Mouse (Mus musculus) left cerebral cortex, postnatal 36 days (tissue): Measurements from ENCODE around the gene Polrmt. TPM values are rescaled to one million over a fixed set of nuclear protein-coding genes. Genes with fewer than 3 reads are reported as not detected.
"Not testable (repeated sequence)": the region's sequence is repeated elsewhere in the genome, so short reads cannot be mapped to it uniquely, and the experiment has no call there.

ENCODE experiments used
- DNase-seq, 2 experiments: peaks; one replicate each; pipeline ENCODE4 v3.0.0; 2021 to 2022; ENCODE audit warnings: low spot score in 2 of 2, mixed read lengths in 1 of 2
- intact Hi-C: fragments of 180-260 bp; cut with DNase I; formaldehyde crosslinking; loops from one replicate; pipeline ENCODE4 v1.15.1; 2025
- total RNA-seq, 2 experiments: library from RNA; stranded (reverse); gene quantifications; 2 replicates each; pipeline ENCODE4 v1.2.3; 2021

Gene Polrmt
- total RNA-seq, 2 experiments from 2014 or later: 44.9 to 49.7 TPM

DNA sequence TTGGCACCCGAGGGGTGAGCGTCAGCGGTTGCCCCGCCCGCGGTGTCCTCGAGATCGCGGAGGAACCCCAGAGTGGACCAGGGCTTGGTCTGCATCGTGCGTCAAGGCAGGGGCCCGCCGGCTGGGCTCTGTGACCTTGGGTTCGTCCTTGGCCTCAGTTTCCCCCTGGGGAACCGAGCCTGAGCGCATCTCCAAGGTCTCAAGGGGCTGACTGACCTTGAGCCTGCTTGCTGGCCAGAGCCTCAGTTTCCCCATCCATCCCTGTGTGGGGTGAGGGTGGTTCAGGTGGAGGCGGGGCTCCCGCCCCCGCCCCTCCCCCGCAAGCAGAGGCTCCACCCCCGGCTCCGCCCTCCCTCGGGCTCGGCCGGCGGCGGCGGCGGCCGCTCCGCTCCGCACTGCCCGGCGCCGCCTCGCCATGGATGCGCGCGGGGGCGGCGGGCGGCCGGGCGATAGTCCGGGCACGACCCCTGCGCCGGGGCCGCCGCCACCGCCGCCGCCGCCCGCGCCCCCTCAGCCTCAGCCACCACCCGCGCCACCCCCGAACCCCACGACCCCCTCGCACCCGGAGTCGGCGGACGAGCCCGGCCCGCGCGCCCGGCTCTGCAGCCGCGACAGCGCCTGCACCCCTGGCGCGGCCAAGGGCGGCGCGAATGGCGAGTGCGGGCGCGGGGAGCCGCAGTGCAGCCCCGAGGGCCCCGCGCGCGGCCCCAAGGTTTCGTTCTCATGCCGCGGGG lies 30.0 kb downstream of the Polrmt start, which contains the start of gene Hcn2:
TSS of gene Hcn2 (plus strand) at position 381 of the 734 bp plus-strand sequence.
- no peak for DNase-seq
- intact Hi-C loops: no loop called here

DNA sequence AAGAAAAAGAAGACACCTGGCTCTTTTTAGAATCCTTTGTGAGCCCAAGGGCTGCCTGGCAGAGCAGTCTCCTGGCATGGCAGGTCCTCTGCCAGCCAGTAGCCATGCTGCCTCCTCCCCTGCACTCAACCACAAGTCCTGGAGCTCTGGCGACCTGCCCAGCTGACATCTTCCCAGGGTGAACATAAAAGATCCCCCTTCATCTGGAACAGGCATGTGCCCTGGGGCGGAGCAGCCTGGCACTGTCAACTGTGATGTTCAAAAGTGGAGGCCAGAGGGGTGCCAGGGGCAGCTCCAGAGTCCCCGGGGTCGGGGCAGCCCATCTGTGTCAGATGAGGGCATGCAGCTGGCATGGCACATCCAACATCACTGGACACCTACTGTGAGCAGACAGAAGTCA lies 31.4 kb downstream of the Polrmt start:
- intact Hi-C loops: no loop called here
- no peak for DNase-seq

DNA sequence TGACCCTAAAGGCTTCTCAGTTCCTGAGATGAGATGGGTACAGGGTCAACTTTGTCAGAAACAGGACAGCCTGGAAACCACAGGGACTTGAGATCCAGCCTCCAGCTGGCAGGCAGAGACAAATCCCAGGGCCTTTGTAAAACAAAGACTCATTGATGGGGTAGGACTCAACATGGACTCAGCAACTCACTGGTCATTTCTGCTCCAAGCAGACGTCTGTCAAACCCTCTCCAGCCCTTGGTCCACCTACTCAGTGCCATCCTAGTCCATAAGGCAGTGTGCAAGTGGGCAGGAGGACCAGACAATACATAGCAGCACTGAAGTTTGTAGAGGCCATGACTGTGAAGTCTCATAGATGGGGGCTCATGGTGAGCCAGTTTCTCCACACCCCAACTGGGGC lies 33.2 kb downstream of the Polrmt start:
- intact Hi-C loops: no loop called here
- DNase-seq: no peak

DNA sequence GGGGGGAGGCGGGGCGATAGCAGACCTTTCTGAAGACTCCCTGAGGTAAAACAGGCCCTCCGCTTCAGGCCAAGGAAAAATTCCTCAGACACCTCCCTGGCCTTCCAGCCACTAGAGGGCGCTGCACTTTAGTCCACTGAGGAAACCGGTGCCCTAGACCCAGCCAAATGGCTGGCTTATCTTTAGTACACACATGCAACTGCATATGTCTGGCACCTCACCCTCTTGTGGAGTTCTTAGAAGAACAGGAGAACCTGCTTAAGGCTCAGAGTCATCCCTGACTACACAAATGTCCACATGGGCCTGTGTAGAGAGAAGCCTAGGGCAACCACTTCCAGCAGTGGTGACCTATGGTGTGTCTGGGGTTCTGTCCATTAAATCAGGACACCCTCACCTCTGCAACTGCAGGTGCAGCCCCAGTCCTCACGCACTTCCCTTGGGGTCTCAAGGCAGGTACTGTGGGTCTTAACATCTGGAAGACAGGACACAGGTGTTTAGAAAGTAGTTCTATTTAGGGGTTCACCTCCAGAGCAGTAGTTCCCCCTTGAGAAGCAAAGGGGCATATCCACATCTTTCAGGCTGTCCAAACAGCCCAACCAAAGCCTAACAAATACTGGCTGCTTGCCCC lies 33.8 kb downstream of the Polrmt start:
- peak; percentile 69 to 77 for DNase-seq
- intact Hi-C loops: no loop called here

DNA sequence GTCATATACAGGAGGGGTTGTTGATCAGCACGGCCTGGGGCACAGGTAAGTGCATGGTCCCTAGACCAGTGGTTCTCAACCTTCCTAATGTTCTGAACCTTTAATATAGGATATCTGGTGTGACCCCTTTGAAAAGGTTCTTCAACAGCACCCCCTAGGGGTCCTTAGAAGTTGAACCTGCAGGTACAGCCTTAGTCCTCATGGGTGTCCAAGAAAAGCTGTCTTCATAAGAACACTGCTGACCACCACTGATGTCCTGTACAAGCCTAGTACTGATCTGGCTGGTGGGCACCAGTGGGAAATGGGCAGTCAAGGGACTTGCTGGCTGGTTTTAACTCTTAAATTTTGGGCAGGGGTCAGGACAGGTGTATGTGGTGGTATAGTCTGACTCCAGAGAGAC lies 34.4 kb downstream of the Polrmt start:
- intact Hi-C loops: no loop called here
- no peak for DNase-seq

DNA sequence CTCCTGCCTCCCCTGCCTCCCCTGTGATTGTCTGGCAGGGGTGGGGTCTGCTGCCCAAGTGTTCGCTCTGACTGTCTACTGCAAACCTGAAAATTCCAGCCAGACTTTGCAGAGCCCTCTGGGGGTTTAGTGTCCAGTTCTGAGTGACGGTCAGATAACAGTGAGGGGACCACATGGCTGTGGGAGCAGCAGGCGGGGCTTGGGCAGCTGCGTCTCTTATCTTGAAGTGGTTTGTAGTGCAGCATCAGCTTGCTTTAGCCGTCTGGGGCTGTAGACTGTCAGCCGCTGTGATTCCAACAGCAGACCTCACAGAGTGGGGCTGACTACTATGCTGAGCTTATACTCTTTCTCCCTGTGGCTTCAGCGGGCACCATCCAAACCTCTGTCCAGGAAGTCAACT lies 37.1 kb downstream of the Polrmt start:
- DNase-seq: no peak
- intact Hi-C loops: no loop called here

DNA sequence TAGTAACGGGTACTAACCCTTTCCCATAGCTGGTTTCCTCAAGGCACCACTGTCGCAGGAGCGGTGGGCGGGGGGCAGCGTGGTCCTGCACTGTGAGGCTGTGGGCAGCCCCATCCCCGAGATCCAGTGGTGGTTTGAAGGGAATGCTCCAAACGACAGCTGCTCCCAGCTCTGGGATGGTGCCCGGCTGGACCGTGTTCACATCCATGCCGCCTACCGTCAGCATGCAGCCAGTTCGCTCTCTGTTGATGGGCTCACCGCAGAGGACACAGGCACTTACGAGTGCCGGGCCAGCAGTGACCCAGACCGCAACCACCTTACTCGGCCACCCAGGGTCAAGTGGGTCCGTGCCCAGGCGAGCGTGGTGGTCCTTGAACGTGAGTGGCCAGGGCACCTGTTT lies 37.7 kb downstream of the Polrmt start:
- no peak for DNase-seq
- intact Hi-C loops: no loop called here

DNA sequence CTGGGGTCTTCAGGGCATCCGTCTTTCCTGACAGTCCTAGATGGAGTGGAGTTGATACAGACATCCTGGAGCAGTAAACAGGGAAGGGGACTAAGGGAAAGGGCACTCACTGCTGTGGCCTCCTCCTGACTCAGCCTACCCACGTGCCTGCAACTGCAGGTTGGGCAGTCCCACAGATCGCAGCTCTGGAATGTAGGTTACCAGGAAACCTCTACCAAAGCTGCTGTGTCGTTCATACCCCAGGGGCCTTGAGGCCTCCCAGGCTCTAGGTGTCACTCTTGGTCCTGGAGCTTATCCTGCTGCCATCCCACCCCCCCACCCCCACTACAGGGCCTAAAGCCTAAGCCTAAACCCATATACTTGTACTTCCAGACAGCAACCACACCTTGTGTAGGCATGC lies 38.6 kb downstream of the Polrmt start:
- no peak for DNase-seq
- intact Hi-C loops: no loop called here

DNA sequence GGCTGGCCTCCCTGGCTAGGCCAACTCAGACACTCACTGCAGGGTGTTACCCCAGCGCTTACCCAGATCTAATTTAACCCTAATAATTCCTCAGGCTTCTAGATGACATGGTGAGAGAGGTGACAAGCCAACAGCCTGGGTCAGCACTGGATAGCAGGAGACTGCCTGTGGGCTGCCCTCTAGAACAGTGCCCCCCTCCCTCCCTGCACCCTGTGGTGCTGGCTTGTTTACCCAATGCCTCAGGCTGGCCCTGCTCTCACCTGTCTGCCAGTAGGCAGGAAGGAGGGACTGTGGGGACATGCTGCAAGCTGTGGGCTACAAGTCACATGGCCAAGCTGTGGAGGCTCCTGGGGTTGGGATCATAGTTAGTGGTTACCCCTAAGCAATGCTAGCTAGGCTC lies 39.2 kb downstream of the Polrmt start:
- intact Hi-C loops: no loop called here
- no peak for DNase-seq

DNA sequence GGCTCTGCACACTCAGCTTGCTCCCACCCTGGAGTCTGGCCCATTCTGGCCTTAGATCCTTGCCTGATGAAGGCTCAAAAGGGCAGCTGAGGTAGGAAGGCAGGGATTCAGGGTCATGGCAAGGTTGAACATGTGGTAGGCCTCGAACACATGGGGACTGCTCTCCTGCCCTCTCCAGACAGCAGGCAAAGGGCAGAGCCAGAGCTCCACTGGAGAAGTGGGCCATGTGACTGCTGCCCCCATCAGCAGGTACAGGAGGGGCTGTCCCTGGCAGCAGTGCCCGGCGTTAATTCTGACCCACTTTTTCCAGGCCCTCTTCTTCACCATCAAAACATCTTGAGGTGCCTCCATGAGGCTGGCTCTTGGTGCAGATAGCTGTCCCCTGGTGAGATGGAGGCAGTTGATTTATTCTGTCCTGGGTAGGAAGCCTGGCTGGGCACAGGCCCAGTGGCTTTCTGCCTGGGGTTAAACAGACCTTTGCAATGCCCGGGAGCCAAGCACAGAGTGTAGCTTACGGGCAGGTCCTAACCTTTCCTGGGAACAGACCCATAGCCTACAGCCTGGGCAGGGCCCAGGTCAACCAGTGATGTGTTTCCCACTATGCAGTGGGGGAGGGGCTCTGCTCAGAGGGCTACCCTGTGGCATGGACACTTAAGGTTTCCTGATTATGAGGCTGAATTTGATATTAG lies 39.8 kb downstream of the Polrmt start:
- intact Hi-C loops: no loop called here
- no peak for DNase-seq

DNA sequence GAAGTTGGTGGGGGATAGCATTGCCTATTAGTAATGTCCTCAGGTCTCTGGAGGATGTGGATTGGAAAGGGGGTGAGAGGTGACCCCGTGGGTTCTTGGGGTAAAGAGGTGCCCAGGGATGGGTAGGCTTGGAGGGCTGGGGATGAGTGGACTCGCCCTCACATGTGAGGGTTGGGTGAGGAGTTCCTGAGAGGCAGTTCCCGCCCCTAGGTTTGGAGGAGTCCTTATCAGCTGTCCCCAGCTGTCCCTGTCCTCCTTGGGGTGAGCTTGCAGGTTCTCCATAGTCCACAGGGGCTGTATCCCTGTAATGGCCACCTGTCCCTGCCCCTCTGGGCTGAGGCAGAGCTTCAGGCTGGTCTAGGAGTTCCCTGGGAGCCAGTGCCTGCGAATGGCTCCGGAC lies 40.4 kb downstream of the Polrmt start:
- DNase-seq: no peak
- intact Hi-C loops: no loop called here

DNA sequence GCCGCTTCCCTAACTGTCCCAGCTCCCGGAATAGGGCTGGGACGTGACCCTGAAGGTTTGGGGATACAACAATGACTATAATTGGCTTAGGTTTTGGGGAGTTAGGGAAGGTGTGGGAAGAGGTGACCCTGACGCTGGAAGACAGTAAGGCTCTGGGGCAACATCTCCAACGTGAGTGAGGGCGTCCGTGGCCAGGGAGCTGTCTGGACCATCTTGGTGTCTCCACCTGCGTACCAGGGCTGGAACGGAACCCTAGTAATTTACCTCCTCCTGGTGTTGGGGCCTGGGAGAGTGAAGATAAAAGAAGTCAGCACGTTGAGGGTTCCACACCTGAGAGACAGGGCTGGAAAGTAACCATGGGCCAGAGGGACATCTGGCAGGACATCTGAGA lies 41.4 kb downstream of the Polrmt start:
- intact Hi-C loops: no loop called here
- DNase-seq: no peak

DNA sequence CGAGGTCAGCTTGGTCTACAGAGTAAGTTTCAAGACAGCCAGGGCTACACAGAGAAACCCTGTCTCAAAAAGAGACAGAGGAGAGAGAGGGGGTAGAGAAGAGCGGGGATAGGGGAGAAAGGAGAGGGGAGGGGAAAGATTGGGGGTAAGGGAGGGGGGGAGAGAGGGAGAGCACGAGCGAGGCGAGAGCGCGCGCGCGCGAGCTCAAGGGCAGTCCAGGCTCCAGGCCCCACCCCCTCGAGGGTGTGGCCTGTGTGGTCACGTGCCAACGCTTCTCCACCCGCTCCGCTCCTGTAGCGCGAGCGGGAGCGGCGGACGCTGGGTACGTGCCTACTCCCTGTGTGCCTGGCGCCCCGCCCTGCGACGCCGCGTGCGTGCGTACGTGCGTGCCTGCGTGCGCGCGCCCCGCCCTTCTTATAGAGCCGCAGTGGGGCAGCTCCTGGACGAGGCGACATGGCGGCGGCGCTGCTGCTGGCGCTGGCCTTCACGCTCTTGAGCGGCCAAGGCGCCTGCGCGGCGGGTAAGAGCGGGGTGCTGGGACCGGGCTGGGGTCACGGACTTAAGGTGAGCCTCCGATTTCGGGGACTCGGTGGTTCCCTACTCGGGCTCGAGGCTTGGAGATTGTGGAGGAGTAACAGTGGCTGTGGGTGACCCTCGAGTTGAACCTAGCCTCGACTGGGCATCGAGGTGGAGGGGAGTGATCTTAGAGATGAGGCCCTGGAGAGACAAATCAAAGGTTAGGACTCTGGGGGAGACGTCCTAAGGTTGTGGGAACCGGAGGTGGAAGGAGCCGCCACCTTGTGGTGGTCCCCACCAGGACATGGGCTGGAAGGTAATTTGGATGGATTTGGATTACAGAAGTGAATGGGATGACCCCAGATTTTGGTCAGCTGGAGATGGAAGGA lies 42.1 kb downstream of the Polrmt start, which contains the start of gene Bsg:
TSS of gene Bsg (plus strand) at position 427 of the 905 bp plus-strand sequence.
- intact Hi-C loops: no loop called here
- DNase-seq: peak; percentile 99

DNA sequence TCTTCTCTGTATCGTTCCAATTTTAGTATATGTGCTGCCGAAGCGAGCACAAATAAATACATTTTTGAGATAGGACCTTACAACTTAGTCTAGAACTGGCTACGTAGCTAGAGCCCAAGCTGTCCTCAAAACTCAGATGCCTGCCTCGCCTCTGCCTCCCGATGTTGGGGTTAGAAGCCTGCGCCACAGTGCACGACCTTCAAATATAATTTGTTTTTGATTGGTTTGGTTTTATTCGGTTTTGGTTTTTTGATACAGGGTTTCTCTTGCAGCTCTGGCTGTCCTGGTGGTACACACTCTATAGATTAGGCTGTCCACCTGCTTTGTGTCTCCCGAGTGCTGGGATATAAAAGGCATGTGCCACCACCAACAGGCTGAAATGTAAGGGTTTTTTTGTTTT lies 42.8 kb downstream of the Polrmt start:
- intact Hi-C loops: no loop called here
- no peak for DNase-seq

DNA sequence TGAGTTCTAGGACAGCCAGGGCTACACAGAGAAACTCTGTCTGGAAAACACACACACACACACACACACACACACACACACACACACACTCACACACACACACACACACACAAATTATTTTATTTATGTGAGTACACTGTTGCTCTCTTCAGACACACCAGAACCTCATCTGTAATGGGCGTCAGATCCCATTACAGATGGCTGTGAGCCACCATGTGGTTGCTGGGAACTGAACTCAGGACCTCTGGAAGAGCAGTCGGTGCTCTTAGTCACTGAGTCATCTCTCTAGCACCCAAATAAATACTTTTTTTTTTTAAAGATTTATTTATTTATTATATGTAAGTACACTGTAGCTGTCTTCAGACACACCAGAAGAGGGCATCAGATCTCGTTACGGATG lies 43.4 kb downstream of the Polrmt start:
- DNase-seq, intact Hi-C loops: not testable (repeated sequence)

DNA sequence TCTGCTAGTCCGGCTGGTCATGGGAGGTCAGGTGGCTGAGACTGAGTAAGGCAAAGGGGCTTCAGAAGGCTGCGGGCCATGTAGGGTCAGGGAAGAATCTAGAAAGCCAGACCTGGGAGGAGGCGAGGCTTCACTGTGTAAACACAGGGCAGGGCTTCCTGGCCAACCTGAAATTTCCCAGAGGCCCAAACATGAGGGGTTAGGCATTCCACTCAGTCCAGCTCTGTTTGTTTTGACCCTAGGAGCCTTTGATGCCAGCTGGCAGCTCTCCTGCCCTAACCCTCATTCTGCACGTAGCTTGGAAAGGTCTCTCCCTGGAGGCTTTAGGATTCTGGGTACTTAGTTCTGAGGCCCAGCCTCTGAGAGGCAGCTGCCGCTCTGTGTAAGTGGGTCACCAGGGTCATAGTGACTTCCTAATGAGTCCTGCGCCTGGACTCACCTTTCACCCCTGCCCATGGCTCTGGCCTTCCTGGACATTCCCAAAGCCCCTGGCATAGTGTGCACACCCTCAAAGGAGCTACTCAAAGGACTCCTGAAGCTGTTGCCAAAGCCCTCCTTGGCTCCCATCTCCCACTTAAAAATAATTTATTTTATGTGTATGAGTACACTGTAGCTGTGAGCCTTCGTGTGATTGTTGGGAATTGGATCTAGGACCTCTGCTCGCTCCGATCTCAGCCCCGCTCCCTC lies 44.8 kb downstream of the Polrmt start:
- intact Hi-C loops: no loop called here

DNA sequence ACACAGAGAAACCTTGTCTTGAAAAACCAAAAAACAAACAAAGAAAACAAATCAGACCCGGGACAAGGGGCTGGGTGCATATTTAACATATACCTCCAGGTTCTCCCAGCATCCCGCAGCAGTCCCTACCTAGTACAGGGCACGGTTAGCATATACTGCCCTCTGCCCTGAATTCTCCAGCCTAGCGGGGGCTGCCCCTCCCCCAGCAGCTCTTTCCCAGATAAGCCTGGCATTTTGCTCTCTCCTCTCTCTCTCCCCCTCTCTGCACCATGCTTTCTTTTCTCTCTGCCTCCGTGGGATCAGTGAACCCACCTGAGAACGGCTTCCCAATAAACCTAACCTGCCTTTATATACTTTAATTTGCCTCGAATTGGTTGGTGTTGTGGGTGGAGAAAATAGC lies 45.7 kb downstream of the Polrmt start:
- DNase-seq: no peak
- intact Hi-C loops: no loop called here

More for the DNA sequence above, 44.8 kb downstream of the Polrmt start:
- no peak for DNase-seq

DNA sequence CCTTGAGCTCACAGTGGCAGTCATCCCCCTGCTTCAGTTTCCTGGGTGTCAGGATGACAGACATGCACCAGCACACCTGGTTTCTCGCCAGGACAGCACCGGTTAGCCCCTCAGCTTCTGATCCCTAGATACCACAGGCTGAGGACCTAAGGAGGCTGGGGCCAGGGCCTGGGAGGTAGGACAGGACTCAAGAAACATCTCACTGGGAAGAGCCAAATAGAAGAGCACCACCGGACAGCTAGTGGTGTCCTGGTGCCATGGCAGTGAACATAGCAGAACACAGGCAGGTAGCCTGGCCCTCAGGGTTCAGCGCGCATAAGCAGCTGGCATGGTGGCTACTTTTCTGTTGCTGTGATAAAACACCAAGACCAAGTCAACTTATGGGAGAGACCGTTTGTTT lies 47.9 kb downstream of the Polrmt start:
- intact Hi-C loops: no loop called here
- DNase-seq: no peak

DNA sequence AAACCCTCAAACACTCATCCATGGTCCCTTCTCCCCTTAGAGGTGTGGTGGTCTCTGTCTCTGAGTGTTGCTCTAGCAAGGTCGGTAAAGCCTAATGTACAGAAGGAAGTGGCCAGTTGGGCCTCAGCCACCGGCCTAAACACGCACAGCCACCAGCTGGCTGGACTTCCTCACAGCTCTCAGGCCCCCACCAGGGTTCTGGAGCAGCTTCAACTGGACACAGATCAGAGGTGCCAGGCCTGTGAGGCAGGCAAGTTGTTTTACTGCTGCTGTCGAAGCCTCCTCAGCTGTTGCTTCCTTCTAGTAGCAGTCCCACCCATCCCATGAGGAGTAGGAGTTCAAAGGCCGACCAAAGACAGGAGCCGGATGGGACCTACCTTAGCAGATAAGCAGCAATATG lies 48.5 kb downstream of the Polrmt start:
- intact Hi-C loops: no loop called here

More for the DNA sequence above, 48.5 kb downstream of the Polrmt start:
- no peak for DNase-seq
